Mouse (Mus musculus) lung, postnatal 0 days (tissue): ENCODE measurements around the gene Slc25a17. TPM values are rescaled to one million over a fixed set of nuclear protein-coding genes. Genes with fewer than 3 reads are reported as not detected.

Experiments
- ATAC-seq: fragments of 200-750 bp; cut with Nextera tagmentation; 2 replicates; pipeline ENCODE4 v1.8.0; 2017; ENCODE audit warnings: moderate library complexity
- DNase-seq: peaks from one replicate; pipeline ENCODE4 v3.0.0-alpha.2; 2016; ENCODE audit warnings: low spot score
- H3K27ac ChIP-seq: fragments of 300-500 bp; sonication (generic); 2 replicates; pipeline ENCODE4 v1.5.1; 2014; ENCODE audit warnings: antibody characterized with exemption, mild to moderate bottlenecking, low read length, mixed read lengths
- H3K27me3 ChIP-seq: fragments of 300-500 bp; sonication (generic); replicated peaks from 2 replicates; pipeline ENCODE4 v1.6.1; 2014; ENCODE audit warnings: low read length, mixed read lengths; ENCODE audit not compliant: insufficient read depth
- H3K36me3 ChIP-seq: fragments of 300-500 bp; sonication (generic); 2 replicates; pipeline ENCODE4 v1.6.1; 2014; ENCODE audit warnings: low read length, mixed read lengths; ENCODE audit not compliant: insufficient read depth
- H3K4me1 ChIP-seq: fragments of 300-500 bp; sonication (generic); 2 replicates; pipeline ENCODE4 v1.6.1; 2014; ENCODE audit warnings: antibody characterized with exemption, low read depth, low read length, mixed read lengths; ENCODE audit not compliant: insufficient read depth
- H3K4me2 ChIP-seq: fragments of 300-500 bp; sonication (generic); replicated peaks from 2 replicates; pipeline ENCODE4 v1.6.1; 2014; ENCODE audit warnings: low read depth, mild to moderate bottlenecking, low read length, moderate library complexity, mixed read lengths
- H3K4me3 ChIP-seq: fragments of 300-500 bp; sonication (generic); 2 replicates; pipeline ENCODE4 v1.5.1; 2014; ENCODE audit warnings: low read depth, low read length
- H3K9ac ChIP-seq: fragments of 300-500 bp; sonication (generic); replicated peaks from 2 replicates; pipeline ENCODE4 v1.6.1; 2014; ENCODE audit warnings: low read depth, mild to moderate bottlenecking
- H3K9me3 ChIP-seq: fragments of 300-500 bp; sonication (generic); 2 replicates; pipeline ENCODE4 v1.6.1; 2016; ENCODE audit warnings: low read length, mixed read lengths
- CTCF ChIP-seq: IDR thresholded peaks from 2 replicates; pipeline ENCODE4 v1.5.1; 2016; ENCODE audit warnings: antibody characterized with exemption, mild to moderate bottlenecking
- EP300 ChIP-seq: IDR thresholded peaks from 2 replicates; pipeline ENCODE4 v1.6.1; 2016; ENCODE audit warnings: antibody characterized with exemption, mild to moderate bottlenecking, control low read depth
- WGBS: fragments of 180-500 bp; shearing (Covaris S2); extraction: QIAGEN DNeasy Blood & Tissue Kit; methylation state at CpG from one replicate; pipeline ENCODE4 v1.1.7; 2014; 5-methylcytosine and 5-hydroxymethylcytosine counted together
- polyA plus RNA-seq: library from polyadenylated mRNA; unstranded; fragments of >200 nt; fragmentation: Nextera tagmentation; extraction: Ambion mirVana; gene quantifications from 2 replicates; pipeline ENCODE4 v1.2.1, GENCODE M21; 2015

Gene Slc25a17
- polyA plus RNA-seq, 1 experiment from 2014 or later: 96.7 TPM

- Histone ChIP-seq H3K4me3 (no peak overlapping the region), H3K9me3 (no peaks in the 10 kb centered on the region), H3K27ac (peak overlapping the region; percentile 77), H3K4me2 (no peak overlapping the region), H3K9ac (no peak overlapping the region), H3K27me3 (no peaks in the 10 kb centered on the region), H3K4me1 (peaks cover 14% of the 10 kb centered on the region; the same call in 1 of the 2 replicates), H3K36me3 (peaks cover 10% of the 10 kb centered on the region; the same call in 1 of the 2 replicates)
- WGBS: 24% methylated on average over 3 of the region's 3 CpGs
- DNase-seq (peak; percentile 16), ATAC-seq (no peak)
- TF ChIP-seq EP300 (no peak), CTCF (no peak)
Measured at GRCm38 (mm10) chr15:81330816-81331433, 29.7 kb downstream of the Slc25a17 start.

GRCm38 (mm10) chr15:81329721-81330369 lies 30.8 kb downstream of the Slc25a17 start:
- peaks cover 10% of the 10 kb centered on the region; the same call in 1 of the 2 replicates for H3K36me3 ChIP-seq
- H3K4me1 ChIP-seq: peaks cover 14% of the 10 kb centered on the region; the same call in 1 of the 2 replicates
- DNase-seq (peak; percentile 66), ATAC-seq (peak; percentile 77)
- no peak overlapping the region for H3K9ac ChIP-seq
- no peak overlapping the region for H3K4me3 ChIP-seq
- no peaks in the 10 kb centered on the region for H3K27me3 ChIP-seq
- WGBS: 51% methylated on average over 5 of the region's 5 CpGs
- peak overlapping the region; percentile 77 for H3K27ac ChIP-seq
- H3K9me3 ChIP-seq: no peaks in the 10 kb centered on the region
- peak; percentile 80 for TF ChIP-seq EP300
- no peak for TF ChIP-seq CTCF
- H3K4me2 ChIP-seq: no peak overlapping the region

GRCm38 (mm10) chr15:81327501-81327900 lies 33.1 kb downstream of the Slc25a17 start:
- no peak overlapping the region for H3K9ac ChIP-seq
- no peak overlapping the region for H3K4me3 ChIP-seq
- TF ChIP-seq CTCF: no peak
- no peaks in the 10 kb centered on the region for H3K27me3 ChIP-seq
- H3K36me3 ChIP-seq: peaks cover 10% of the 10 kb centered on the region; the same call in 1 of the 2 replicates
- ATAC-seq: no peak
- H3K27ac ChIP-seq: no peak overlapping the region
- H3K4me2 ChIP-seq: no peak overlapping the region
- H3K4me1 ChIP-seq: peaks cover 14% of the 10 kb centered on the region; the same call in 1 of the 2 replicates
- 93% methylated on average over 7 of the region's 7 CpGs for WGBS
- no peaks in the 10 kb centered on the region for H3K9me3 ChIP-seq
- no peak for DNase-seq

- 76% methylated on average over 4 of the region's 4 CpGs for whole genome bisulfite sequencing
- H3K9me3 ChIP-seq: no peaks in the 10 kb centered on the region
- H3K4me1 ChIP-seq: peaks cover 5% of the 10 kb centered on the region; the same call in 1 of the 2 replicates
- no peak for ATAC-seq
- DNase-seq: peak; percentile 52
- H3K27me3 ChIP-seq: no peaks in the 10 kb centered on the region
- no peak overlapping the region for H3K4me3 ChIP-seq
- H3K36me3 ChIP-seq: peaks cover 25% of the 10 kb centered on the region; the same call in 1 of the 2 replicates
- no peak for TF ChIP-seq CTCF
- TF ChIP-seq EP300: no peak
- no peak overlapping the region for H3K9ac ChIP-seq
- H3K27ac ChIP-seq: no peak overlapping the region
- H3K4me2 ChIP-seq: no peak overlapping the region
Measured at GRCm38 (mm10) chr15:81324979-81325378, 35.6 kb downstream of the Slc25a17 start.

- Histone ChIP-seq H3K4me2 (no peak overlapping the region), H3K4me1 (no peaks in the 10 kb centered on the region), H3K36me3 (peaks cover 22% of the 10 kb centered on the region), H3K27ac (no peak overlapping the region), H3K9ac (no peak overlapping the region), H3K9me3 (no peaks in the 10 kb centered on the region), H3K27me3 (no peaks in the 10 kb centered on the region), H3K4me3 (no peak overlapping the region)
- DNase-seq: no peak
- TF ChIP-seq CTCF: no peak
- TF ChIP-seq EP300: no peak
- 88% methylated on average over 3 of the region's 3 CpGs for WGBS
- ATAC-seq: no peak
Measured at GRCm38 (mm10) chr15:81320137-81320536, 40.5 kb downstream of the Slc25a17 start.

GRCm38 (mm10) chr15:81319462-81319861 lies 41.1 kb downstream of the Slc25a17 start:
- H3K9me3 ChIP-seq: no peaks in the 10 kb centered on the region
- no peak for TF ChIP-seq CTCF
- TF ChIP-seq EP300: no peak
- H3K4me2 ChIP-seq: no peak overlapping the region
- WGBS: 92% methylated on average over 9 of the region's 9 CpGs
- no peaks in the 10 kb centered on the region for H3K27me3 ChIP-seq
- H3K9ac ChIP-seq: no peak overlapping the region
- no peak overlapping the region for H3K27ac ChIP-seq
- no peak for DNase-seq
- no peak overlapping the region for H3K4me3 ChIP-seq
- H3K36me3 ChIP-seq: peaks cover 22% of the 10 kb centered on the region
- H3K4me1 ChIP-seq: no peaks in the 10 kb centered on the region
- no peak for ATAC-seq
